Mouse (Mus musculus) frontal cortex, postnatal 10 days (tissue): ENCODE data around the gene Drg2.

Experiments used
- DNase-seq, 2 experiments: peaks; one replicate each; pipeline ENCODE4 v3.0.0; 2022; ENCODE audit warnings: low spot score in 2 of 2, mixed read lengths in 1 of 2

Gene Drg2

GRCm38 (mm10) chr11:60469039-60469438 lies 14.6 kb downstream of the Drg2 start, which contains the start of gene Myo15:
Gene Myo15, plus strand, starts transcription at chr11:60469339.
- DNase-seq = no peak

GRCm38 (mm10) chr11:60470743-60471142 lies 16.4 kb downstream of the Drg2 start:
- no peak for DNase-seq

GRCm38 (mm10) chr11:60474534-60474933 lies 20.1 kb downstream of the Drg2 start:
- no peak for DNase-seq

- DNase-seq = no peak
Measured at GRCm38 (mm10) chr11:60475668-60476362, 21.4 kb downstream of the Drg2 start.

- no peak for DNase-seq
Measured at GRCm38 (mm10) chr11:60478121-60478520, 23.7 kb downstream of the Drg2 start.

- DNase-seq = no peak
Measured at GRCm38 (mm10) chr11:60486267-60486666, 31.9 kb downstream of the Drg2 start.

GRCm38 (mm10) chr11:60492726-60493125 lies 38.3 kb downstream of the Drg2 start:
- no peak for DNase-seq

- DNase-seq = no peak
Measured at GRCm38 (mm10) chr11:60495692-60496091, 41.3 kb downstream of the Drg2 start.

GRCm38 (mm10) chr11:60507281-60507680 lies 52.9 kb downstream of the Drg2 start:
- DNase-seq = no peak

GRCm38 (mm10) chr11:60508950-60509349 lies 54.6 kb downstream of the Drg2 start:
- no peak for DNase-seq

- no peak for DNase-seq
Measured at GRCm38 (mm10) chr11:60509500-60509899, 55.1 kb downstream of the Drg2 start.

- no peak for DNase-seq
Measured at GRCm38 (mm10) chr11:60511893-60512292, 57.5 kb downstream of the Drg2 start.

GRCm38 (mm10) chr11:60512520-60512919 lies 58.1 kb downstream of the Drg2 start:
- no peak for DNase-seq

- no peak for DNase-seq
Measured at GRCm38 (mm10) chr11:60514941-60515340, 60.5 kb downstream of the Drg2 start.

GRCm38 (mm10) chr11:60518305-60518704 lies 63.9 kb downstream of the Drg2 start:
- no peak for DNase-seq
